Mouse (Mus musculus): ENCODE data around the gene C1ra. TPM values are rescaled to one million over a fixed set of nuclear protein-coding genes. Genes with fewer than 3 reads are reported as not detected.
A peak's percentile ranks its signal among the peaks of the same experiment; 100 is the strongest.
"Not testable (repeated sequence)": the region's sequence is repeated elsewhere in the genome, so short reads cannot be mapped to it uniquely, and the experiment has no call there.

Gene C1ra
- total RNA-seq, 2 experiments from 2014 or later, result 40.4 to 51.1 TPM

DNA sequence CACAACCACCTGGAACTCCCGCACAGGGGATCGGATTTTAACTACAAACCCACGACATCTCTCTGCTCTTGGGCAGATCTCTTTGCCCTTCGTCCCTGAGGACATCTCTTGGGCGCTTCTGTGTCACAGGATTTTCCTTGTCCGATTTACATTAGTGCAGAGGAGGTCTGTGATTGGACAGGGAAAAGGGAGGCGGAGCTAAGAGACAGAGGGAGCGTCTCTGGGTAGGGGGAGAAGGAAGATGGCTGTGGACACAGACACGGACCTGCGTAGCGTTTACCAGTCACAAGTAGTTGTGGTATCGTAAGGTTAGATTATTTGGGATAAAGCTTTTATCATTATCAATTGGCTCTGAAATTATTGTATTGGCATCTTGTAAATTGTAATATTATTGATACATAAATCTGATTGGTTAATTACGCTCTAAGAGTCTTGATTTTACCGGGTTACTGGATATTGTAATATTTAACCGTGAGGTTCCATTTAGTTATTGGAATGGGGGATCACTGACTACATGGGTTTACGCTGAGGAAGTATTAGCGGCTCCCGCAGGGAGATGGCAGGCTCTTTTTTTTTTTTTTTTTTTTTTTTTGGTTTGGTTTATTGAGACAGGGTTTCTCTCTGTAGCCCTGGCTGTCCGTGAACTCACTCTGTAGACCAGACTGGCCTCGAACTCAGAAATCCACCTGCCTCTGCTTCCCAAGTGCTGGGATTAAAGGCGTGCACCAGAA, 26.6 kb upstream of the C1ra start:
- DNase-seq, result no peak

DNA sequence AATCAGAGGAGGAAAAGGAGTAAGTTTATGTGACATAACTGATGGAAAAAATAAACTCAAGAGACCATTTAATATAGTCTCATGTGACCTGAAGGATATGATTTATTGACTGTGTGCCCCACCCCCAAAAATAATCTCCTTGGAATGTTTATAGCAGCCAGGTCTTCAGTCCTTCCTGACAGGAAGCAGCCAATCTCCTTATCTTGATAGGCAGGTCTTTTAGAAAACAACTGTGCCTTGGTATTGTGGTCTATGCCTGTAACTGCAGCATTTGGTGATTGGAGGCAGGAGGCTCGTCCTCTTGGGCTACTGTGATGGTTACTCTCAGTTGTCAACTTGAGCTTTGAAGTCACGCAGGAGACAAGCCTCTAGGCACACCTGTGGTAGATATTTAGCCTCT, 24.7 kb upstream of the C1ra start:
- no peak for DNase-seq

DNA sequence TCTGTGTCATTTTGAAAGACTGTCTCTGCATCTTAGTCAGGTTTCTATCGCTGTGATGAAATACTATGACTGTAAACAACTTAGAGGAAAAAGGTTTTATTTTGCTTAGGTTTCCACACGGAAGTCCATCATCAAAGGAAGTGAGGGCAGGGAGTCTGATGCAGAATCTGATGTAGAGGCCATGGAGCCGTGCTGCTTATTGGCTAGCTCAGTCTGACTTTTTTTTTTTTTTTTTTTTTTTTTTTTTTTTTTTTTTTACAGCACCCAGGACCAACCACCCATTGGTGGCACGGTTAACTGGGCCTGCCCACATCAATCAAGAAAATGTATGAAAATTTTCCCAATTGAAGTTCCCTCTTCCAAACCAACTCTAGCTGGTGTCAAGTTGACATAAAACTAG, 23.3 kb upstream of the C1ra start:
- no peak for DNase-seq

DNA sequence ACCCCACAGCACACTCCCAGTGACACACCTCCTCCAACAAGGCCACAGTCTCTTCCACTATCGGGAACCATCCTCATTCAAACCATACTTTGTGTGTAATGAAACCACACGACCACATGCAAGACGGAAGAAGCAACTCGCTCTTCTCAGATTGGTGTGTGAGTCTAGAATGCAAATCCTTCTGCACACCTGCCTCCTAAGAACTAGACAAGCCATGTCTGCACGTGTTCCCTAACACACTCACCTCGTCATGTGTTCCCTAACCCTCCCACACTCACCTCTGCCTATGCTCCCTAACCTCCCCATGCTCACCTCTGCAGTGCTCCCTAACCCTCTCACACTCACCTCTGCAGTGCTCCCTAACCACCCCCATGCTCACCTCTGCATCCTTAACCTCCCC, 20.8 kb upstream of the C1ra start:
- no peak for DNase-seq

DNA sequence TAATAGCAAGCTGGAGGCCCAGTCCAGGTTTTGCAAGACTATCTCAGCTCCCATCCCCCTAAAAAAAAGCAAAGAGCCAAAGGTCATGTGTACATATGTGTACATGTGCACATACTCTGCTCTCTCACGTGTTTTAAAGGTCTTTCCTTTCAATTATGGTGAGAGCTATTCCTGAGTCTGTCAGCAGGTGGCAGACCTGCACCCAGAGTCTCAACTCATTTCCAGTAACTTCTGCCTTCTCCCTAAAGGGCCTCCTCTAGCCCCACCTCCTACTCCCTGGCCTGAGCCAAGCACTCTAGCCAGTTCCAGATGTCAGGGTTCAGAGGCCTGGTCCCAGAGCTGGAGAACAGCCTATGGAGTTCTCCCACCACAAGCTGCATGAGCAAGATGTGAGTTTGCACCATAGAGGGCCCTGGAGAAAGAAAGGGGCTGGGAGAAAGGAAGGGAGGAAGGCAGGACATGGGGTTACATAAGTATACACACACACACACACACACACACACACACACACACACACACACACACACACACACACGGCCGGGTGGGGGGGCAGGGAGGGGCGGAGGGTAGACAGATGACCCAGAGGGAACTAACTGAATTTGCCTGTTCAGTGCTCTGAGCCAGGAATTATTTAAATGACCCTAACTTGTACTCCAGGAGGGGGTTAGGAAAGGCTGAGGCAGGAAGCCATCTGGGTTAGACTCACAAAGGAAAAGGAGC, 19.2 kb upstream of the C1ra start, which contains the start of gene C1rl:
Gene C1rl (plus strand): TSS at position 272 of the 720 bp plus-strand sequence.
- peak; percentile 89 for DNase-seq

DNA sequence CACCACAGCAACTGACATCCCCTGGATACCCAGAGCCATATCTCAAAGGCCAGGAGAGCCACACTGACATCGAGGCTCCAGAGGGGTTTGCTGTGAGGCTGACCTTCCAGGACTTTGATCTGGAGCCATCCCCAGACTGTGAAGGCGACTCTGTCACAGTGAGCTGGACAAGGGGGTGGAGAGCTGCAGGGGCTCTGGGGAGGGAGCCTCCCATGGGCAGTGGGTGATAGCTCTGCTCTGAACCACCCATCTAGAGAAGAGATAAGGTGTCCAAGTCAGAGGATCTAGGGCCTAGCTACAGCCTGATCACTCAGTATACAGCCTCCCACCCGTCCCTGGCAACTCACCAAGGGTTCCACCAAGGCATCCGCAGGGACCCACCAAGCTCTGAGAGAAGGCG, 18.3 kb upstream of the C1ra start:
- DNase-seq, result peak; percentile 60

DNA sequence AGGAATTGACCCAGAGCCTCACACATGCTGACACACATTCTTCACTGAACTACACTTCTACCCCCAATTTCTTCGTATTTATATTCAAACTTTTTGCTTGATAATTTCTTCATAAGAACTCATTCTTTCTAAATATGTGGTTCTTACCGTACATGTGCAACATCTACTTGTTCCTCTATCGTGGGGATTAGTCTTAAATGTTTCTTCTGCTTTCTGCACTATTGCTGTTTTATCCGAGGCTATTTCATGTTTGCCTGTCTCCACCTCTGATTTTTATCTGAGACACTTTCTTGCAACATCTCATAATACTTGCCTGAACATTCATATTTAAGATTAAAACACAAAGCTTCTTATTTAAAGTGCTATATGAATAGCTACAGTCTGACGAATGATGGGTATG, 16.2 kb upstream of the C1ra start:
- DNase-seq, result no peak

DNA sequence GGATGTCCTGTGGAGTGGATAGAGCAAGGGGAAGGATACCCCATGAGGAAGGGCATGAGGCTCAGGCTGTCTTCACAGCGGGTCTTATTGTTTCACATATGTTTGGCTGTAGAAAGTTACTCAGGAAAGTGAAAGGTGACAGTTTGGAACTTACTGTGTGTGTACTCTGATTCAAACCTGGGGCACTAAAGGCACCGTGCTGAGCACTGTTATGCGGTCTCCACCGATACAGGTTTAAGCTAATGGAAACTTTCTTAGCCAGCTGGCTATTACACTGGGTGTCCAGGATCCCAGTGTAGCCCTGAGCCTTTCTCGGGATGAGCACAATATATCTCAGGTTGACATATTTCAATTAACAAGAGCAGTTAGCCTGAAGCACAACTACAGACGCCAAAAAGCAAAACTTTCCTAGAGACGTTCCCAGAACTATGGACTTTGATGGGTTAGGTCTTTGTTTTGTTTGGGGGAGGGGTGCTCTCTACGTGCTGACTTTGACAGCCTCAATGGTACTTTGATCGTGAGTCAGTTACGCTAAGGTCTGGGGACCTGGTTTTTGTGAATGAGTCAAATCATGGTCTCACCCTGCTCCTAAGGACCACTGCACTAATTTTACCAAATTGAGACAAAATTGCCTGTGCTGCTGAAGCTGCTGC, 12.2 kb upstream of the C1ra start:
- DNase-seq, result no peak

DNA sequence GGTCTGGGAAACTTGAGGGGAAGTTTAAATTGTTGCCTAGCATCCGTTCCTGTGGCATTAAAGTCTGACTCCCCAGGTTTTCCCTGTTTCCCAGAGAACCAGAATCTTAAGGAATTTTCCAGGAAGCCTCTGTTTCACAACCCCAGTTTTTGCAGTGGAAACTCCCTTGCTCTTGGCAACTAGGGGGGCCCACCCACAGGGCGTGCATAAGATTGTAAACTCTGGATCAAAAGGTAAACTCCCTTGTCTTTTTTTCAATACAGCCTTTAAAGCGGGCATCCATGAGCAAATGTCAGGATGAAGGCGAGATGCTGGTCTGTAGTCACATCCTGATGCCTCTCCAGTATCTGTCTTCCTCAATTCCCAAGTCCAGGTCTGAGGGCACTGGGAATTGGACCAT, 10.7 kb upstream of the C1ra start:
- DNase-seq, result peak; percentile 19

DNA sequence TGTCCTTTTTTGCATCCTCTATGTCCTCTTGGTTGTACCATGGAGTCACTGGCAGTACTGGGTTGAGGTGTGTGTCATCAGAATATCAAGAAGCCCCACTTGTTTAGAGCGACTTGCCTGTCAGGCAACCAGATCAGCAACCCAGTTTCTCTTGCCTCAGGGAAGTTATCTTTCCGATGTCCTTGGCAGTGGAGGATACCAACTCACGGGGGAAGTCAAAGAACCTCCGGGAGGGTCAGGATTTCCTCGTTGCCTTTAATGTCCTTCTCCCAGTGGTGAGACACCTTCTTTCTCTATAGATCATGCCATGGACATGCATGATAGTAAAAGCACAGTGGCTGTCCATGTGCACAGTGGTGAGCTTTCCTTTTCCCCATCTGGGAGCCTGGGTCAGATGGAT, 10.2 kb upstream of the C1ra start:
- peak; percentile 57 for DNase-seq

DNA sequence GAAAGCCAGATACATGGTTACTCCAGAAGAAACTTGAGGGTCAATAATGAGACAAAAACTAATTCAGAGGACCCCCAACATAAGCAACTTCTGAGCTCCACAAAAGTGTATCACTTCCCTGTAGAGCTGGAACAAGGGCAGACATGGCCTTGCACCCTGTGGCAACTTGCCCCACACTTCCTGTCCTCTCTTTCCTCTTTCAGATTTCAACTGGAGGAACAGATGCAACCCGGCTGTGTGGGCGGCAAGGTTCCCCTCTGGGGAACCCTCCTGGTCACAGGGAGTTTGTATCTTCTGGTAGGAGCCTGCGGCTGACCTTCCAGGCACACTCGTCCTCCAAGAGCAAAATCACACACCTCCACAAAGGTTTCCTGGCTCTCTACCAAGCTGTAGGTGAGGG, 7.2 kb upstream of the C1ra start:
- no peak for DNase-seq

DNA sequence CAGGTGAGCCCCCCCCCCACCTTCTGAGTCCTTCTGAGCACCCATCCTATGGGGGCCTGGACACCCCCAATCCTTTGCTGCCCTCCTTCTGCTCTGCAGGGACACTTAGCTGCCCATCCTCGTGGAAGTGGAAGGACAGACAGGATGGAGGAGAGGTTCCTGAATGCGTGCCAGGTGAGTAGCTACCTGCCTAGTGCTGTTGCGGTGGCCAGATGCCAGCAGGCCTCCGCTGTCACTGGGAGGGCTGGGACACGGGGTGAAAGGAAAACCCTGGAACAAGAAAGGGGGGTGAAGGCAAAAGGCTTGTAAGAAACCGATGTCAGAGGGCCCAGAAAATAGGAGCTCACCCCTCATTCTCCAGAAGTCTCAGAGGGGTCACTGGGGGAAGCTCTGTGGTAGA, 5.2 kb upstream of the C1ra start:
- DNase-seq, result no peak

DNA sequence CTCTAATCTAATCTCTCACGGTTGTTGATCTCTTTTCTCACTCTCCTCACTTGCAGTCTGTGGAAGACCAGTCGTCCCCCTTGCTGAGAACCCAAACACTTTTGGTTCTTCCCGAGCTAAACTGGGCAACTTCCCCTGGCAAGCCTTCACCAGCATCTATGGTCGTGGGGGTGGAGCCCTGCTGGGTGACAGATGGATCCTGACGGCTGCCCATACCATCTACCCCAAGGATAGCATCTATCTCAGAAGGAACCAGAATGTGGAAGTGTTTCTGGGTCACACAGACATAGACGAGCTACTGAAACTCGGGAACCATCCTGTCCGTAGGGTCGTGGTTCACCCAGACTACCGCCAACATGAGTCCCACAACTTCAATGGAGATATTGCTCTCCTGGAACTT, 3.9 kb upstream of the C1ra start:
- no peak for DNase-seq

DNA sequence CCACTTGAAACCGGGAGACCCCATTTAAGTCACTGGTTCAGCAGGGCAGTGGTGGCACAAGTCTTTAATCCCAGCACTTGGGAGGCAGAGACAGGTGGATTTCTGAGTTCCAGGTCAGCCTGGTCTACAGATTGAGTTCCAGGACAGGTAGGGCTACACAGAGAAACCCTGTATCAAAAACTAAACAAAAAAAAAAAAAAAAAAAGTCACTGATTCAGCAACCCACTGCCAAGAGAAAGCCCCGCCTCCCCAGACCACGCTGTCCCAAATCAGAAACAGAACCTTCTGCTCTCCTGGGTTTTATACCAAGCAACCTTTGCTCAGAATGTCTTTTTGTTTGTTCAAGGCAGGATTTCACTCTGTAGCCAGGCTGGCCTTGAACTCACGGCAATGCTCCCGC, 3.0 kb upstream of the C1ra start:
- DNase-seq, result not testable (repeated sequence)

DNA sequence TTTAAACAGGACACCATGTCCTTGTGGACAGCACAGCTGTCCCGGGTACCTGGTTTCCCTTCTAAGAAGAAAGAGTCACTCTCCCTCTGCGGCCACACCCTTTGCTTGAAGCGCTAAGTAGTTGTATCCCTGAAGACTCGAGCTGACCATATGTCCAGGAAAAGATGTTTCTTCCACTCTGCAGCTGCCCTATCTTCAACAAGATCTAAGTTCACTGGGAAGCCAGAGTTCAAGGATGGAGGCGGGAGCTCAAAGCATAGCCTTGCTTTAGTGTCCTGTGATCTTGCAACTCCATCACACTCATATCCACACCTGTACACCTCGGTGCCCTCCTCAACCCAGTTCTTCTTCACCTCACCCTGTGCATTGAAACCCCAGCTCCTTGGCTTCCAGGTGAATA, 269 bp upstream of the C1ra start:
- no peak for DNase-seq

DNA sequence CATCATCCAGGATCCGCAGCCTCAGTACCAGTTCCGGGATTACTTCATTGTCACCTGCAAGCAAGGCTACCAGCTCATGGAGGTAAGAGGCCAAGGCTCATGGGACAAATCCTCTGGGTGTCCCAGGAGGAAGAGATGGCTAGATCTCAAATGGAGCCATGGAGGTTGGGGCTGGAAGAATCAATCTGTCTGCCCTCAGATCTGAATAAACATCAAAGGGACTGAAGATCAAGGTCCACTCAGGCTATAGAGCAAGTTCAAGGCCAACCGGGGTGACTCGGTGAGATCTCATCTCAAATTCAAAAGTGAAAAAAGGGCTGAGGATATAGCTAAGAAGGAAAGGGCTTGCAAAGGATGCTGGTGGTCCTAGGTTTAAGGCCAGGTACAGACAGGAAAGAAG, 5.5 kb downstream of the C1ra start:
- not testable (repeated sequence) for DNase-seq

DNA sequence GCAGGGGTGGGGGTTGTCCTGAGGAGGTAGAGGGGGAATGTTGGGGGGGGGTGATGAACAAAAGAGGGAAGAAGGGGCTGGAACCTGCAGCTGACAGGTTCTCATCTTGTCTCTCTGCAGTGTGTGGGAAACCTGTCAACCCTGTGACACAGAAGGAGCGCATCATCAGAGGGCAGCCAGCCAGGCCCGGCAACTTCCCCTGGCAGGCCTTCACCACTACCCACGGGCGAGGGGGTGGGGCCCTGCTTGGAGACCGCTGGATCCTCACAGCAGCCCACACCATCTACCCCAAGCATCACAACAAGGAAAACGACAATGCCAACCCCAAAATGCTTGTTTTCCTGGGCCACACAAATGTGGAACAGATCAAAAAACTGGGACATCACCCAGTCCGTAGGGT, 9.9 kb downstream of the C1ra start:
- peak; percentile 46 for DNase-seq

DNA sequence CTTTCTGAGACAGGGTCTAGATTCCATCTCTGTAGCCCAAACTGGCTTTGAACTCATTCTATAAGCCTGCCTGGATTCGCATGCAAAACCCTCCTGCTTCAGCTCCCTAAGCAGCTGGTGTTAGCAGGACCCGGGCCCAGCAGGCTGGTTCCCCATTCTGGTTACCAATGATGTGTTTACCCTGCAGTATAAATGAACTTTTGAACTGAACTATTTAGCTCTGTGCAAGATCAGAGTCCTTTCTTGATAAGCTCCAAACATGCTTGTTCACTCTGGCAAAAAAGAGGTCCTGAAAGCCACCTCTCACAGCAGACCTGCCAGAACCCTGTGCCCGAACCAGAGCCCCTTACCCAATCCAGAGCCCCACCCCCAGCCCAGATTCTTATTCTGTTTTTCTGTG, 15.7 kb downstream of the C1ra start:
- no peak for DNase-seq

DNA sequence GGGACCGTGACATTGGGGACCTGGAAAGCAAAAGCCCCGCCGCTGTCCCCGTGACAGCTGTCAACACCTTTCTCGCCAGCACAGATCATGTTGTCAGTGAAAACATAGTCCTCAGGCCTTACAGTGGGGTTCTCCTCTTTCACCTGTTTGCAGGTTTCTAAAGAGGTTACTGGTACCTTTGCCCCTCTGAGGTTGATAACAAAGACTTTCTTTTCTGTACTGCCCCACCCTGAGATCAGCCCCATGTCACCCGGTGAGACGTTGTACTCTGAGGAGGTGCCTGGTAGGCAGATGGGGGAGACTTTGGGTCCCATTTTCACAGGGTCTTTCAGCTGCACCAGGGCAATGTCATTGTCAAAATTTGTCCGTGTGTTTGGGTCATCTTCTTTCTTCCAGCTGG, 18.9 kb downstream of the C1ra start:
- no peak for DNase-seq

DNA sequence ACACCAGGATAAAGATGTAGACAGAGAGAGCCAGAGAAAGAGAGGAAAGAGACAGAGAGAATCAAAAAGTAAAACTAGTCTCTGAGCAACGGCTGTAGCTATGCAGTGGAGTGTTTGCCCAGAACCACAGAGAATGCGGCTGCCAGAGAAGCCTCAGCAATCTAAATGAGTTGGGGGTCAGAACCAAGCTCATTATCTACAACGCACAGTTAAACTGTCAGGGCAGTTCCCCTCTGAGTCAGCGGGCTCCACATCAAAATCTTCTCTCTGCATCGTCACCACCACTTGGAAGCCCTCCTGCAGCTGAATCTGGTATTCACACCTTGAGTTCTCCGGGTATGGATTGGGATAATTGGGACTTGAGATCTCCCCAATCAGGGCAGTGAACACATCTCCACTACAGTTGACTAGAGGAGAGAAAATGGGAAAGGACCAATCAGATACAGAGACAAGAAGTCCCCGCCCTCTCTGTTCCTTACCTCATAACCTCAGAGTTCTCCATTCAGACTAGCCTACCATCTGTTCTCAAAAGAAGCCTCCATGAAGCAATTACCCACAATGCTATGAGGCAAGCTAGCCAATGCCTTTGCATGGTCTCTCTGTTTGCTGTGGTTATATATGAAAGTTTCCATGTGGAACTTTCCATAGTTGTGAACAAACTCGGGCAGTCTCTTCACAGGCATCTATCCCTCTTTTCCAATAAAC, 24.1 kb downstream of the C1ra start:
- not testable (repeated sequence) for DNase-seq

DNA sequence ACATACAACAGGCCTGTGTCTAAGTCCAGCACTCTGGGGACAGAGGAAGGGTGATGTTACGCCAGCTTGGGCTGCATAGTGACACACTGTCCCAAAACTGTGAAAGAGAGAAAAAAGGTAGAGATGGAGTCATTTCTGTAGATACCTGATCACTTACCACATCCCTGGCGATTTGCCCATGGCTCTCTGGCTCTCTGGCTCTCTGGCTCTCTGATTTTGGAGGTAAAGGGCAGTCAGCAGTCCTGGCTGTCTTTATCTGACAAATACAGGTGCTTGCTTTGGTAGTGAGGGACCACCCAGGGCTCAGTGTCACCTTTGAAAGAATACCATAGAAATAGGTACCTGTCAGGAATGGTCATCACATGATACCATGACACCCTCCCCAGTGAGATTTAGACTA, 29.0 kb downstream of the C1ra start:
- not testable (repeated sequence) for DNase-seq

DNA sequence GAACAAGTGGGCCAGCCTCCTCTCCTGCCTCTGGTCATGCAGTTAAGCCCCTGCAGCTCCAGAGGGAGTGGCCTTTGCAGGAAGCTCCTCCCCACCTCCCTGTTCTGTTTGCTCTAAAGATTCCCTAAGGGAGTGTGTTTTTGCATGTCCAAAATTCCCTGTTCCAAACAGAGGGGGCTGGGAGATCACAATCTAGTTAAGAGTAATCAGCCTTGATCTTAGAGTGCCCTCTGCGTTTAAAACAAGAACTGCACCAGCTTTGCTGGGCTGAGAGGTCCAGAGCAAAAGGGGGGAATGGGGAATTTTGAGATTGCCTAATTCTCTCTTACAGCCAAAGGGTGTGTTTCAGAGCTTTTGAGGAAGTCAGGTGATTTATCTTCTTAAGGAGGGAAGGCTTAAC, 30.1 kb downstream of the C1ra start, which contains the start of gene C1s1:
Gene C1s1 (minus strand): TSS at position 76 of the 400 bp plus-strand sequence.
- DNase-seq, result peak; percentile 76

DNA sequence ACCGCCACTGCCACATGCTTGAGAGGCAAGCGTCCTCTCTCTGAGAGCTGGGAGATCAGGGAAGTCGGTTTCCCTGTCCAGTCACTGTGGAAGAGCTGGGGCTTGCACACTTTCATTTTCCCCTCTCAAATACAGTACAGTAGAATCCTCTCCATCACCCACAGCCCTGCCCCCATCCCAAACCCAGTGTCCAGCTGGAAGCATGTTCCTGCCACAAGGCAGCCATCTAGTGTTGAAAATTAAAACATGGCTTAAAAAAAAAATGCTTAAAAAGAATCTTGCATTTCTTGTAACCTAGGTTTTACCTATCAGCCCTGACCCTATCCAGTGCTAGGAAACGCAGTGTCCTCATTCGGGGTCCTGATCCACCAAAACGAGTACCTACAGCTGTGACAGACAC, 32.3 kb downstream of the C1ra start:
- DNase-seq, result peak; percentile 43
